Mouse (Mus musculus) layer of hippocampus, postnatal 36 days (tissue): ENCODE data around the gene Mill2. TPM values are rescaled to one million over a fixed set of nuclear protein-coding genes. Genes with fewer than 3 reads are reported as not detected.
"Not testable (repeated sequence)": the region's sequence is repeated elsewhere in the genome, so short reads cannot be mapped to it uniquely, and the experiment has no call there.

Source experiments
- DNase-seq, 2 experiments: peaks; one replicate each; pipeline ENCODE4 v3.0.0; 2022
- total RNA-seq, 2 experiments: library from RNA; stranded (reverse); gene quantifications; 2 replicates each; pipeline ENCODE4 v1.2.3; 2021

Mill2 gene
- 1 to 10 TPM; 2.1 TPM for total RNA-seq

- no peak for DNase-seq
Observed at GRCm38 (mm10) chr7:18839865-18840264, at the start of gene Mill2. Mill2 (plus strand) TSS chr7:18839966.

- DNase-seq, result not testable (repeated sequence)
Observed at GRCm38 (mm10) chr7:18790671-18791070, 49.1 kb upstream of the Mill2 start.

GRCm38 (mm10) chr7:18798420-18798819, 41.3 kb upstream of the Mill2 start, which contains the start of gene Psg19:
Psg19 (minus strand) TSS chr7:18798520.
- DNase-seq, result no peak

GRCm38 (mm10) chr7:18799129-18799528, 40.6 kb upstream of the Mill2 start:
- DNase-seq, result no peak

GRCm38 (mm10) chr7:18803526-18803925, 36.2 kb upstream of the Mill2 start:
- DNase-seq, result no peak

GRCm38 (mm10) chr7:18818301-18818700, 21.5 kb upstream of the Mill2 start:
- no peak for DNase-seq

GRCm38 (mm10) chr7:18821507-18821906, 18.3 kb upstream of the Mill2 start, which contains the start of gene Psg17:
Psg17 (minus strand) TSS chr7:18821607.
- DNase-seq, result no peak

GRCm38 (mm10) chr7:18827792-18828546, 11.8 kb upstream of the Mill2 start:
- no peak for DNase-seq

- DNase-seq, result no peak
Observed at GRCm38 (mm10) chr7:18828592-18828991, 11.2 kb upstream of the Mill2 start.

GRCm38 (mm10) chr7:18829545-18829944, 10.2 kb upstream of the Mill2 start:
- no peak for DNase-seq

GRCm38 (mm10) chr7:18832298-18832697, 7.5 kb upstream of the Mill2 start:
- DNase-seq, result no peak

GRCm38 (mm10) chr7:18840386-18841173, 814 bp downstream of the Mill2 start:
- peak in 1 of 2 experiments; percentile 8 for DNase-seq

- no peak for DNase-seq
Observed at GRCm38 (mm10) chr7:18841174-18841567, 1.4 kb downstream of the Mill2 start.

- DNase-seq, result no peak
Observed at GRCm38 (mm10) chr7:18844811-18845210, 5.0 kb downstream of the Mill2 start.

- no peak for DNase-seq
Observed at GRCm38 (mm10) chr7:18848395-18848794, 8.6 kb downstream of the Mill2 start.

GRCm38 (mm10) chr7:18858310-18858916, 18.6 kb downstream of the Mill2 start:
- DNase-seq, result no peak

- DNase-seq, result no peak
Observed at GRCm38 (mm10) chr7:18862801-18863200, 23.0 kb downstream of the Mill2 start.

- no peak for DNase-seq
Observed at GRCm38 (mm10) chr7:18868491-18868890, 28.7 kb downstream of the Mill2 start.

- not testable (repeated sequence) for DNase-seq
Observed at GRCm38 (mm10) chr7:18871031-18871430, 31.3 kb downstream of the Mill2 start, which contains the start of gene Pglyrp1. Pglyrp1 (plus strand) TSS chr7:18871331.

GRCm38 (mm10) chr7:18872014-18872802, 32.4 kb downstream of the Mill2 start:
- DNase-seq, result no peak

- no peak for DNase-seq
Observed at GRCm38 (mm10) chr7:18872816-18873215, 33.0 kb downstream of the Mill2 start.

- DNase-seq, result peak; percentile 58 to 67
Observed at GRCm38 (mm10) chr7:18873253-18873652, 33.5 kb downstream of the Mill2 start.
